Mouse (Mus musculus) brain, embryonic 14.5 days (tissue): Measurements from ENCODE around the gene Mmd2.

Experiments used
- CTCF ChIP-seq: fragments of 200-500 bp; IDR thresholded peaks from 2 replicates; pipeline ENCODE4 v1.5.1; 2012; ENCODE audit warnings: inconsistent platforms, mild to moderate bottlenecking, moderate library complexity, borderline replicate concordance; ENCODE audit not compliant: insufficient read depth, insufficient read length; ENCODE audit errors: extremely low read depth
- POLR2A ChIP-seq: fragments of 200-500 bp; IDR thresholded peaks from 2 replicates; pipeline ENCODE4 v1.6.1; 2012; ENCODE audit warnings: mild to moderate bottlenecking, inconsistent platforms, borderline replicate concordance; ENCODE audit not compliant: poor library complexity, insufficient read depth, insufficient read length, severe bottlenecking; ENCODE audit errors: extremely low read depth

DNA sequence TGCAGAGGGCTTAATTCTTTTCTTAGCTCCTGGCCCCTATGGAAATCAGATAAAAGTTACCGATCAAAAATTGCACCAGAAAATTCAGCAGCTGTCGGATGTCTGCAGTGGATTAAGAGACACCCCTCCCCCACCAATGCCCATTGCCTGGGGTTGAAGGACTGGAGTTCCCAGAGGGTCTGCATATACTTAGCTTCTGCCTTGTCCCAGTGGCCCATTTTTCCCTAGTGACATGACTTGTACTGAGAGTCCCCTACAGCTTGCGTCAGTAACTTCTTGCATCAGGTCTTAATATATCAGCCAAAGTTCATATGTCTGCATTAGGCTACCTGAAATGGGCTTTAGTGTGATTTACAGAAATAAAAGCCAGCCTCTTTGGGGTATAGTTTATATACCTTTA, 41.8 kb upstream of the Mmd2 start:
- TF ChIP-seq POLR2A (no peak), CTCF (no peak)
